Mouse (Mus musculus) ES-E14 (cell line): ENCODE results near the gene Vash1.

Experiments used
- CHD2 ChIP-seq: IDR thresholded peaks from 2 replicates; pipeline ENCODE4 v1.6.1; 2014; ENCODE audit warnings: mild to moderate bottlenecking, low read depth, low read length, inconsistent platforms
- HCFC1 ChIP-seq: IDR thresholded peaks from 2 replicates; pipeline ENCODE4 v1.6.1; 2012; ENCODE audit warnings: low read length, inconsistent platforms, borderline replicate concordance; ENCODE audit not compliant: insufficient read depth
- MAFK ChIP-seq: IDR thresholded peaks from 2 replicates; pipeline ENCODE4 v1.6.1; 2014; ENCODE audit warnings: mild to moderate bottlenecking, low read depth, low read length, inconsistent platforms; ENCODE audit not compliant: insufficient read depth
- ZC3H11A ChIP-seq: IDR thresholded peaks from 2 replicates; pipeline ENCODE4 v1.6.1; 2012; ENCODE audit warnings: low read depth, mild to moderate bottlenecking, inconsistent platforms, low read length, borderline replicate concordance
- ZNF384 ChIP-seq: IDR thresholded peaks from 2 replicates; pipeline ENCODE4 v1.6.1; 2012; ENCODE audit warnings: low read depth, low read length, inconsistent platforms

- TF ChIP-seq HCFC1 (no peak), ZC3H11A (no peak), MAFK (no peak), ZNF384 (no peak), CHD2 (no peak)
Observed at GRCm38 (mm10) chr12:86734319-86734810, 55.9 kb downstream of the Vash1 start, which contains the start of gene Lrrc74a.
